Mouse (Mus musculus) adipocyte (in vitro differentiated cells): ENCODE measurements around the gene Iqcf4.
"Not testable (repeated sequence)": the region's sequence is repeated elsewhere in the genome, so short reads cannot be mapped to it uniquely, and the experiment has no call there.

ENCODE experiments used
- DNase-seq: peaks from one replicate; pipeline ENCODE4 v3.0.0-alpha.2; 2016; ENCODE audit warnings: low spot score

The Iqcf4 gene

GRCm38 (mm10) chr9:106570896-106571295 is at the start of gene Iqcf4:
Gene Iqcf4, minus strand, starts transcription at chr9:106570996.
- no peak for DNase-seq

- no peak for DNase-seq
These were observed 46.7 kb upstream of the Iqcf4 start for GRCm38 (mm10) chr9:106617496-106617895.

- DNase-seq: no peak
These were observed 45.5 kb upstream of the Iqcf4 start for GRCm38 (mm10) chr9:106616306-106616705.

- DNase-seq: no peak
These were observed 43.8 kb upstream of the Iqcf4 start for GRCm38 (mm10) chr9:106614616-106615015.

- no peak for DNase-seq
These were observed 43.2 kb upstream of the Iqcf4 start for GRCm38 (mm10) chr9:106613951-106614350.

- DNase-seq: no peak
These were observed 39.9 kb upstream of the Iqcf4 start for GRCm38 (mm10) chr9:106610727-106611126.

- peak; percentile 62 for DNase-seq
These were observed 29.8 kb upstream of the Iqcf4 start for GRCm38 (mm10) chr9:106600546-106600945.

GRCm38 (mm10) chr9:106598466-106598865 is 27.7 kb upstream of the Iqcf4 start:
- no peak for DNase-seq

- no peak for DNase-seq
These were observed 25.0 kb upstream of the Iqcf4 start for GRCm38 (mm10) chr9:106595836-106596235.

- not testable (repeated sequence) for DNase-seq
These were observed 24.6 kb upstream of the Iqcf4 start for GRCm38 (mm10) chr9:106595402-106595801.

- no peak for DNase-seq
These were observed 21.4 kb upstream of the Iqcf4 start for GRCm38 (mm10) chr9:106592158-106592557.

- no peak for DNase-seq
These were observed 11.8 kb upstream of the Iqcf4 start for GRCm38 (mm10) chr9:106582552-106582951.

GRCm38 (mm10) chr9:106580016-106580415 is 9.2 kb upstream of the Iqcf4 start:
- DNase-seq: no peak

- DNase-seq: no peak
These were observed 5.3 kb upstream of the Iqcf4 start for GRCm38 (mm10) chr9:106576112-106576511.

- DNase-seq: no peak
These were observed 2.6 kb upstream of the Iqcf4 start for GRCm38 (mm10) chr9:106573366-106573765.

GRCm38 (mm10) chr9:106572186-106572585 is 1.4 kb upstream of the Iqcf4 start:
- no peak for DNase-seq

- DNase-seq: no peak
These were observed 4.4 kb downstream of the Iqcf4 start for GRCm38 (mm10) chr9:106566437-106566836.

GRCm38 (mm10) chr9:106564025-106564424 is 6.8 kb downstream of the Iqcf4 start:
- no peak for DNase-seq

GRCm38 (mm10) chr9:106562291-106562690 is 8.5 kb downstream of the Iqcf4 start:
- DNase-seq: no peak

GRCm38 (mm10) chr9:106561531-106561930 is 9.3 kb downstream of the Iqcf4 start, which contains the start of gene Iqcf3:
Gene Iqcf3, minus strand, starts transcription at chr9:106561631.
- DNase-seq: no peak

GRCm38 (mm10) chr9:106534975-106535374 is 35.8 kb downstream of the Iqcf4 start:
- DNase-seq: no peak

GRCm38 (mm10) chr9:106534296-106534695 is 36.5 kb downstream of the Iqcf4 start:
- DNase-seq: no peak

GRCm38 (mm10) chr9:106531833-106532232 is 39.0 kb downstream of the Iqcf4 start:
- DNase-seq: peak; percentile 58

GRCm38 (mm10) chr9:106519909-106520308 is 50.9 kb downstream of the Iqcf4 start:
- DNase-seq: no peak

GRCm38 (mm10) chr9:106519433-106519832 is 51.4 kb downstream of the Iqcf4 start:
- DNase-seq: no peak
